Mouse (Mus musculus): ENCODE data around the gene Dnmt1. TPM values are rescaled to one million over a fixed set of nuclear protein-coding genes. Genes with fewer than 3 reads are reported as not detected.

Gene Dnmt1
- total RNA-seq, 4 experiments from 2014 or later, result 32.9 to 38.4 (median 35.2) TPM

DNA sequence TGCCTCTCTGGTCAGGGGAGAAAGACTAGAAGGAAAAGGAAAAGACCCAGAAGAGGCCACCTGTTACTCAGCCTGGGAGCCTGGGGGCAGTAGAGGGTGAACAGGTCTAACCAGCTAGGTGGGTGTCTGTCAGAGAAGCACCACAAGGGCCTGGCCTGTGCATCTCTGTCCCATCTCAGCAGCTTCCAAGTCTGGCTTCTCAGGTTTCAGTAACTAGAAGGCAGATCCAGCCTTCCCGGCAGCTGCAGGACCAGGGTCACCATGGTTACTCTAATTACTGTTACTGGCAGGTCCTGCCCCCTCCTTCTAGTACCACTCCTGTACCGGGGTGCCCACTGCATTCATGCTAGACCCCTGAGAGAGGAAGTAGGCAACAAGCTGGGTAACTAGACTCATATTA is 15.8 kb downstream of the Dnmt1 start:
- DNase-seq (ENCODE audit: low spot score in 2 of 2), result no peak

- DNase-seq (ENCODE audit: low spot score in 2 of 2), result no peak
These were observed 16.3 kb downstream of the Dnmt1 start for GRCm38 (mm10) chr9:20943396-20943795.

- DNase-seq (ENCODE audit: low spot score in 2 of 2), result no peak
These were observed 36.4 kb downstream of the Dnmt1 start for GRCm38 (mm10) chr9:20923258-20923657.

DNA sequence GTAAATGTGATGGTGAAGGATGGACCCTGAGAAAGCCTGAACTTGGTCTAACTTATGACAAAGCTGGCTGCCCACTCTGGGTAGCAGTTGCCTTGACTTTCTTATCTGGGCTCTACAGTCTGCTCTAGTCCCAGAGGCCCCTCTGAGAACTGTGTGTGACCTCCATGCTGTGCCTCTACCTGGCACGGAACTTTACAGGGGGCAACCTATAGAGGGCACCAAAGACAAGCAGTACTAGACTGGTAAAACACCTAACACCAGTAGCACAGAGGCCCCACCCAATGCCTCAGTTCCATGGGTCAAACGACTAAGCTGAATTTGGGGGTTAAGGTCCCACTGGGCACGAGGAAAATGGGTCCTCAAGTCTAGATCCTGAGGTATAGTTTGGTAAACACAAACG is 43.5 kb downstream of the Dnmt1 start:
- DNase-seq (ENCODE audit: low spot score in 2 of 2), result no peak

GRCm38 (mm10) chr9:20909948-20910347 is 49.7 kb downstream of the Dnmt1 start:
- DNase-seq (ENCODE audit: low spot score in 2 of 2), result no peak

- DNase-seq (ENCODE audit: low spot score in 2 of 2), result no peak
These were observed 57.6 kb downstream of the Dnmt1 start for GRCm38 (mm10) chr9:20902174-20902491.

- DNase-seq (ENCODE audit: low spot score in 2 of 2), result no peak
These were observed 58.1 kb downstream of the Dnmt1 start for GRCm38 (mm10) chr9:20901466-20902173.

GRCm38 (mm10) chr9:20898511-20899073 is 61.1 kb downstream of the Dnmt1 start, which contains the start of gene Eif3g:
Gene Eif3g (minus strand): TSS chr9:20898623.
- DNase-seq (ENCODE audit: low spot score in 2 of 2), result peak in 1 of 2 experiments; percentile 84

- DNase-seq (ENCODE audit: low spot score in 2 of 2), result no peak
These were observed 61.8 kb downstream of the Dnmt1 start for GRCm38 (mm10) chr9:20897736-20898510.

DNA sequence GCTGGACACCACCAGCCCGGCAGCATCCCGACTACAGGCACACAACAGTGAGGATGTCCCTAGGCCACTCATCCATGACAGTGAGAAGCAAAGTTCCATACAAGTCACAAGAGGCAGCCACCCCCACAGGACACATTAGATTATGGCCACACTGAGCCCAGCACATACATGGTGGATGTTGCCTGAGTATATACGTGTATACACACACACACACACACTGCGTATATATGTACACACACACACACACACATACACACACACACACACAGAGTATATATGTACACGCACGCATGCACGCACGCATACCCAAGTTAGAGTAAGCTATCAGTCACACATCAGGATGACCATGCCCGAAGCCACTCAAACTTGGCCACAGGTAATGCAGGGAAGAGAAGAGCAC is 64.3 kb downstream of the Dnmt1 start:
- DNase-seq (ENCODE audit: low spot score in 2 of 2), result no peak

- DNase-seq (ENCODE audit: low spot score in 2 of 2), result no peak
These were observed 65.1 kb downstream of the Dnmt1 start for GRCm38 (mm10) chr9:20894629-20895028.

DNA sequence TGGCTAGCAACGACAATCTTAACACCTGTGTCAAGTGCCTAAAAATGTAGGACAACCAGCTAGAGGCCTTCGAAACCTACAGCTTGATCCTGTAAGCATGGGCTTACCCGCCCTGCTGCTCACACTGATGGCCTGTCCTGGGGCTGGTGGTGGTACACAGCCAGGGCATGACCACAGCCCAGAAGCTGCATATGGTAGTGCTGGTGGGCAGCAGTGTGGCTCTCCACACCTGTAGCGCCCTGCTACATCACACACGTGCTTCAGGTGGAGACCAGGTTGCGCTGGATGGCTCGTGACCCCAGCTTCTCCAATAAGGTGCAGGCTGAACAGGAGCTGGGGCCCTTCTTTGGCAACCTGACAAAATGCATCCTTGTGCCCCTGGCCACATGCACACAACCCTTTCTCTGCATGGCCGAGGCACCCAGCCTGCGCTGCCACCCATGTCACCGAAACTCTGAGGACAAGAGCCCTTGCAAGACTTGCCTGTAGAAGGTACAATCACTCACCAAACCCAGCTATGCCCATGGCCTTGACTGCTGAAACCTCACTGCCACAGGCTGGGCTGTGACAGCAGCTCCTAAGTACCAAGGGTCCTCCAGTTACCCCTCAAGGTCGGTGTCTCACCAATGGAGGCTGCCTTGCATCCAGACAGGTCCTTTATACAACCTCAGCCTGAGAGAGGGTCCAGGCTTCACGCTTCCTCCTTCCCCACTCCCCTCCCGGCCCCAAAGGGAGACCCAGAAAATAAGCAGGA is 65.9 kb downstream of the Dnmt1 start:
- DNase-seq (ENCODE audit: low spot score in 2 of 2), result no peak

- DNase-seq (ENCODE audit: low spot score in 2 of 2), result no peak
These were observed 66.6 kb downstream of the Dnmt1 start for GRCm38 (mm10) chr9:20893069-20893468.

- no peak for DNase-seq (ENCODE audit: low spot score in 2 of 2)
These were observed 67.5 kb downstream of the Dnmt1 start for GRCm38 (mm10) chr9:20892104-20892653.

GRCm38 (mm10) chr9:20891339-20892103 is 68.2 kb downstream of the Dnmt1 start:
- no peak for DNase-seq (ENCODE audit: low spot score in 2 of 2)

- no peak for DNase-seq (ENCODE audit: low spot score in 2 of 2)
These were observed 69.3 kb downstream of the Dnmt1 start for GRCm38 (mm10) chr9:20890411-20890810.

DNA sequence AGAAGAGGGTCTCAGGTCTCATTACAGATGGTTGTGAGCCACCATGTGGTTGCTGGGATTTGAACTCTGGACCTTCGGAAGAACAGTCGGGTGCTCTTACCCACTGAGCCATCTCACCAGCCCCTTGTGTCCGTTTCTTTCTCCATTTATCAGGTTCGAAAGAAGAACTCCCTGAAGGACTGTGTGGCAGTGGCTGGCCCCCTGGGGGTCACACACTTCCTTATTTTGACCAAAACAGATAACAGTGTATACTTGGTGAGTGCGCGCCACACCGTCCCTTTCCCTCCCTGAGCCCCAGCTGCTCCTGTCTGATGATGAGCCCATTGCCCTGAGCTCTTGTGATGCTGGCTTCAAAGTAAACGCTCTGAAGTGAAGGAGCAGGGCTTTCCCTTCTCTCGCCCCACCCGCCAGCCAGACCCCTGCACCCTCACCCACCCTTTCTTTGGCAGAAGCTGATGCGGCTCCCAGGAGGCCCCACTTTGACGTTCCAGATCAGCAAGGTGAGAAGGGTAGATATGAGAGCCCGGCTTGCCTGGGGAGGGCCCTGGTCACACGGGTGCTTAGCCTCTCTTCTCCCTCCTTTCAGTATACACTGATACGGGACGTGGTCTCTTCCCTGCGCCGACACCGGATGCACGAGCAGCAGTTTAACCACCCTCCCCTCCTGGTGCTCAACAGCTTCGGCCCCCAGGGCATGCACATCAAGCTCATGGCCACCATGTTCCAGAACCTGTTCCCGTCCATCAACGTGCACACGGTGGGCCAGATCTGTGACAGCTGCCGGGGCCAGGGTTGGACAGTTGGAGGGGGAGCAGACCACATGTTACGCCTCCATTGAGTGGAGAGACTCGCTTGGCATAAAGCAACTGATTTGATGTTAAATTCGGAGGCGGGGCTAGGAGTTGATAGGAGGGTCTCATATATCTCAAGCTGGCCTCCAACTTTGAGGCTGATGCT is 70.2 kb downstream of the Dnmt1 start:
- peak in 1 of 2 experiments; percentile 4 for DNase-seq (ENCODE audit: low spot score in 2 of 2)

GRCm38 (mm10) chr9:20888386-20888765 is 71.3 kb downstream of the Dnmt1 start:
- DNase-seq (ENCODE audit: low spot score in 2 of 2), result no peak

DNA sequence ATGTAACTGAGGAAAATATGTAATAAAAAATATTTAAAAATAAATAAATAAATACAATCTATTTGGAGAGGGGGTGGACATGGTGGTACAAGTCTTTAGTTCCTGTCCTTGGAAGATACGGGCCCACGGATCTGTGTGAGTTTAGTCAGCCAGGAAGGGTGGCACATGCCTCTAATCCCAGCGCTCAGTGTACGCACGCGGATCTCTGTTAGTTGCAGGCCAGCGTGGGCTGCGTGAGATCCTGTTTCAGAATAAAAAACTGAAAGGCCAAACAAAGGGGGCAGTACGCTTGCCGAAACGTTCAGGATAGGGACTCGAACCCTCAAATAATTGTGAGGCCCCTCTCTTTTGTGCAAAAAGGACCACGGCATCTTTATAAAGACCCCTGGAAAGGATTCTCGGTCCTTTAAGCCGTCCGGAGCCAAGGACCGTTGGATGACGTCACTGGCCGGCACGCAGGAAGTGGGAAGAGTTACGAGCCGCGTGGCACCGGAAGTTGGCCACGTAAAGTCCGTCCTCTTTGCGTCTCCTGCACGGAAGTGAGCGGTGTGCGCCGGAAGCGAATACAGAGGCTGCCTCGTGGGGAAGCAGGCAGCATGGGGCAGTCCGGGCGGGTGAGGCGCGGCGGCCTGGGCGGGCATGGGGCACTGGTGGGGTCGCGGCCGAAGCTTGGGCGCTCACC is 71.8 kb downstream of the Dnmt1 start, which contains the start of gene Ppan:
Ppan (plus strand) TSS at position 472 of the 682 bp plus-strand sequence.
- peak; percentile 95 to 97 for DNase-seq (ENCODE audit: low spot score in 2 of 2)

Measured in layer of hippocampus, adult 8-10 months (tissue).